Mouse (Mus musculus): ENCODE results near the gene Ankle2. TPM values are rescaled to one million over a fixed set of nuclear protein-coding genes. Genes with fewer than 3 reads are reported as not detected.

The Ankle2 gene
- polyA plus RNA-seq, 1 experiment from 2014 or later: 38.7 TPM

DNA sequence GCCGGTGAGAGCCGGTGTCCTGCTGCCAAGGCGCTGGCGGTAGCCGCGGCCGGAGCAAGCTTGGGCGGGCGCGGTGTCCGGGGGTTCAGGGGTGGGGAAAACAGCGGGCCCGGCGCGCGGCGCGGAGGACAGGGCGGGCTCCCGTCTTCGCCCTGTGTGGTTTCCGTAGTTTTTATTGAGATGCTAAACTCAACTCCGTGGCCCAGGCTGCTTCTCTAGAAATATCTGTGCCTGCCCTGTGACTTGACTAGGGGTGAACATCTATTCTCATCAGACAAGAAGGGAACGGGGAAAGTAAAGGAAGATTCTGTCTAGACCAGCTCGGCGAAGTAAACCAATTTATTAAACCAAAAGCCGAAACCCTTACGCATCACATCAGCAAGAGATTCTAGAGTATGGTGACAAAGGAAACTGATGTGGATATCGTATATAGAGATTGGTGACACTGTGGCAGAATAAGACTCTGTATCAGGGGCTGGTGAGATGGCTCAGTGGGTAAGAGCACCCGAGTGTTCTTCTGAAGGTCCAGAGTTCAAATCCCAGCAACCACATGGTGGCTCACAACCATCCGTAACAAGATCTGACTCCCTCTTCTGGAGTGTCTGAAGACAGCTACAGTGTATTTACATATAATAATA, 55.8 kb downstream of the Ankle2 start:
- WGBS: 5% methylated on average over 31 of the region's 31 CpGs
- no peaks in the 10 kb centered on the region for H3K9me3 ChIP-seq (replicated peaks)
- peaks cover 19% of the 10 kb centered on the region for H3K4me1 ChIP-seq
- peaks cover 23% of the 10 kb centered on the region for H3K27me3 ChIP-seq (ENCODE audit: low read depth, poor library complexity, severe bottlenecking)
- H3K27ac ChIP-seq: peak overlapping the region; percentile 95
- DNase-seq (ENCODE audit: low spot score): no peak
- H3K36me3 ChIP-seq: peaks cover 27% of the 10 kb centered on the region
- peak overlapping the region; percentile 84 for H3K4me3 ChIP-seq

DNA sequence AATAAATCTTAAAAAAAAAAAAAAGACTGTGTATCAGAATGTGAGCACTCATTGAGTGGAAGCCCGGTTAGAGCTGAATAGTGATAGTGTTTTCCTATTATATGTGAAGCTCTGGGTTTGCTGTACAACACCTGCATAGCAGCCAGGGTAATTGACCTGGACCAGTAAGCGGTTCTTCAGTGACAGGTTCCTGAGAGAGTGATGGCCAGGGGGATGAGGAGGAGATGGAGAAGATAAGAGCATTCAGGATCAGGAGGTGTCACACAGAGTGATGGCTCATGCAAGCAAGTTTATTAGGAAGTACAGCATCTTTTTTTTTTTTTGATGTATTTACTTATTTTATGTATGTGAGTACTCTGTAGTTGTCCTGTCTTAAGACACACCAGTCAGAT, 56.3 kb downstream of the Ankle2 start:
- Histone ChIP-seq H3K27me3 (ENCODE audit: low read depth, poor library complexity, severe bottlenecking) (peaks cover 23% of the 10 kb centered on the region), H3K4me3 (peak overlapping the region; percentile 84), H3K36me3 (peaks cover 32% of the 10 kb centered on the region), H3K9me3 (replicated peaks) (no peaks in the 10 kb centered on the region), H3K27ac (no peak overlapping the region), H3K4me1 (peaks cover 19% of the 10 kb centered on the region)
- no peak for DNase-seq (ENCODE audit: low spot score)
- WGBS: 81% methylated on average over 2 of the region's 2 CpGs

DNA sequence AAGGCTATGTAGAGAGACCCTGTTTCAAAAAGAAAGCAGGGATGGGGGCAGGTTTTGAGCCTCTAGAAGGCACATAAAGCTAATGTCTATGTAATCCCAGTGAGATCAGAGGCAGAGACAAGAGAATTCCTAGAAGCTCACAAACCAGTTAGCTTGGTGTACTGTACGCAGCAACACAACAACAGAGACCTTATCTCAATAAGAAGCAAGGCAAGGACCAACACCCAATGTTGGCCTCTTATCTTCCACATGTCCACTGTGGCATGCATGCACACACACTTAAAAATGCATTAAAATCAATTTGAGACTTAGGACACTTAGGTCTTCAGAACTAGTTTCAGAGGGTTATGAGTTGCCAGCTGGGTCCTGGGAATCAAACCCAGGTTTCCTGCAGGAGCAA, 60.8 kb downstream of the Ankle2 start:
- Histone ChIP-seq H3K27me3 (ENCODE audit: low read depth, poor library complexity, severe bottlenecking) (no peaks in the 10 kb centered on the region), H3K4me1 (peaks cover 8% of the 10 kb centered on the region), H3K4me3 (no peak overlapping the region), H3K27ac (no peak overlapping the region), H3K36me3 (peaks cover 77% of the 10 kb centered on the region), H3K9me3 (replicated peaks) (no peaks in the 10 kb centered on the region)
- DNase-seq (ENCODE audit: low spot score): no peak
- WGBS: 94% methylated on average over 1 of the region's 1 CpGs

DNA sequence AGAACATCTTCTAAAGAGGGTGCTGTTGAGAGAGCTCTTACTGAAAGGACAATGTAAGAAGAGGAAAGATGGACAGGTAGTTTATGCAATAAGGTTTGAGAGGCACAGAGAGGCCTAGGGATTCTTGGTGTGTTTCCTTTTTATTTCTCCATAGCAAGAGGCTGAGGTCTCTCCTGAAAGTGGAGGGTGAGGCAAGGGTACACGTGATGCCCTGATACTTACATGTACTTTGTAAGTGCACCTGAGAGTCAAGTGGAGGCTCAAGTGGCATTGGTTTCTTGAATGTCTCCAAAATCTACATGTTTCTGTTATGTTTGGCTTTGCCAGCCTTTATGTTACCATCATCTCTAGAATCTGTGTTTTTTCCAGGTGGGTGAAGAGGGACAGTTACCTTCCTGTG, 65.8 kb downstream of the Ankle2 start:
- no peaks in the 10 kb centered on the region for H3K9me3 ChIP-seq (replicated peaks)
- peaks cover 99% of the 10 kb centered on the region for H3K36me3 ChIP-seq
- H3K4me3 ChIP-seq: no peak overlapping the region
- H3K4me1 ChIP-seq: no peaks in the 10 kb centered on the region
- 100% methylated on average over 1 of the region's 1 CpGs for WGBS
- H3K27me3 ChIP-seq (ENCODE audit: low read depth, poor library complexity, severe bottlenecking): no peaks in the 10 kb centered on the region
- no peak overlapping the region for H3K27ac ChIP-seq
- no peak for DNase-seq (ENCODE audit: low spot score)

DNA sequence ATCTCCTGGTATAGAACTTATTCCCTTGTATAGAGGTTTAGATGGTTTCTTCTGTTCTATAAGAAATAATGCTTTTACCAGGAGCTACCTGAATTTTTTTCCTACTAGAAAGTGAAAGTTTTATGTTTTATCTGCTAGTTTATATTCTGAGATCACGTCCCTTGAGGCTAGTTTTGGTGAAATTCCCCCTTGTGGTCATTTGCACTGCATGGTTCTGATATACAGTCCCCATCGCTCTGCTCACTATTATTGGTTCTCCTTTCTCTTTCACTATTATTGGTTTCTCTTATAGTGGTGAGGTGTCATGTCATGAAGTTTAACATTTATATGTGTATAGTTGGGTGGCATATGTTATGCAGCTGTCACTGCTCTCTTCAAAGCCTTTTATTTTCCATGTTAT, 69.8 kb downstream of the Ankle2 start:
- Histone ChIP-seq H3K27ac (no peak overlapping the region), H3K27me3 (ENCODE audit: low read depth, poor library complexity, severe bottlenecking) (no peaks in the 10 kb centered on the region), H3K9me3 (replicated peaks) (no peaks in the 10 kb centered on the region), H3K36me3 (peaks cover 100% of the 10 kb centered on the region), H3K4me3 (no peak overlapping the region), H3K4me1 (no peaks in the 10 kb centered on the region)
- 98% methylated on average over 2 of the region's 2 CpGs for WGBS
- DNase-seq (ENCODE audit: low spot score): no peak

Other genes with a start within 250 kb of the Ankle2 start
- gene Zfp932, start 234.5 kb upstream of the Ankle2 start, polyA plus RNA-seq (2016; fragmentation: Nextera tagmentation; extraction: Ambion mirVana): 20.9 and 24.6 TPM in 2 replicates
- 5.6 and 7.0 TPM in 2 replicates for gene Gm17655, start 158.5 kb upstream of the Ankle2 start, polyA plus RNA-seq (2016; fragmentation: Nextera tagmentation; extraction: Ambion mirVana)
- gene Gm35315, start 136.6 kb upstream of the Ankle2 start, polyA plus RNA-seq (2016; fragmentation: Nextera tagmentation; extraction: Ambion mirVana): 1.9 and 2.0 TPM in 2 replicates
- 1.8 and 2.1 TPM in 2 replicates for gene Plcxd1, start 131.0 kb upstream of the Ankle2 start, polyA plus RNA-seq (2016; fragmentation: Nextera tagmentation; extraction: Ambion mirVana)
- gene Gtpbp6, start 122.8 kb upstream of the Ankle2 start, polyA plus RNA-seq (2016; fragmentation: Nextera tagmentation; extraction: Ambion mirVana): 34.3 and 35.3 TPM in 2 replicates
- 4.4 and 5.2 TPM in 2 replicates for gene Zfp605, start 120.9 kb upstream of the Ankle2 start, polyA plus RNA-seq (2016; fragmentation: Nextera tagmentation; extraction: Ambion mirVana)
- 30.4 and 31.4 TPM in 2 replicates for gene Chfr, start 95.2 kb upstream of the Ankle2 start, polyA plus RNA-seq (2016; fragmentation: Nextera tagmentation; extraction: Ambion mirVana)
- 17.5 and 23.1 TPM in 2 replicates for gene Golga3, start 54.3 kb upstream of the Ankle2 start, polyA plus RNA-seq (2016; fragmentation: Nextera tagmentation; extraction: Ambion mirVana)
- gene Pgam5, start 38.9 kb downstream of the Ankle2 start, polyA plus RNA-seq (2016; fragmentation: Nextera tagmentation; extraction: Ambion mirVana): 103 and 105 TPM in 2 replicates
- gene Pxmp2, start 55.2 kb downstream of the Ankle2 start, polyA plus RNA-seq (2016; fragmentation: Nextera tagmentation; extraction: Ambion mirVana): 9.2 and 10.0 TPM in 2 replicates
- gene Pole, start 55.3 kb downstream of the Ankle2 start, polyA plus RNA-seq (2016; fragmentation: Nextera tagmentation; extraction: Ambion mirVana): 56.1 and 56.5 TPM in 2 replicates
- 0.39 and 0.66 TPM in 2 replicates for gene P2rx2, start 112.2 kb downstream of the Ankle2 start, polyA plus RNA-seq (2016; fragmentation: Nextera tagmentation; extraction: Ambion mirVana)
- not detected in 2 replicates for gene Lrcol1, start 113.7 kb downstream of the Ankle2 start, polyA plus RNA-seq (2016; fragmentation: Nextera tagmentation; extraction: Ambion mirVana)
- gene Fbrsl1, start 217.5 kb downstream of the Ankle2 start, polyA plus RNA-seq (2016; fragmentation: Nextera tagmentation; extraction: Ambion mirVana): 22.5 and 24.8 TPM in 2 replicates